Mouse (Mus musculus) left cerebral cortex, adult 2 months (tissue): ENCODE data around the gene Tcp1. TPM values are rescaled to one million over a fixed set of nuclear protein-coding genes. Genes with fewer than 3 reads are reported as not detected.
"Not testable (repeated sequence)": the region's sequence is repeated elsewhere in the genome, so short reads cannot be mapped to it uniquely, and the experiment has no call there.

Source experiments
- DNase-seq, 2 experiments: peaks; one replicate each; pipeline ENCODE4 v3.0.0; 2021 to 2022; ENCODE audit warnings: low spot score in 2 of 2, mixed read lengths in 1 of 2; ENCODE audit errors: extremely low spot score in 1 of 2
- H3K27ac ChIP-seq: fragments of 200-600 bp; 2 replicates; pipeline ENCODE4 v1.8.1; 2022
- H3K4me3 ChIP-seq: fragments of 200-600 bp; 2 replicates; pipeline ENCODE4 v1.8.1; 2022
- CTCF ChIP-seq: fragments of 200-600 bp; IDR thresholded peaks from 2 replicates; pipeline ENCODE4 v1.8.1; 2022; ENCODE audit warnings: antibody characterized with exemption, mild to moderate bottlenecking, moderate library complexity
- intact Hi-C: fragments of 180-260 bp; cut with DNase I; formaldehyde crosslinking; loops from one replicate; pipeline ENCODE4 v1.15.1; 2025
- total RNA-seq, 2 experiments: library from RNA; stranded (reverse); gene quantifications; 2 replicates each; pipeline ENCODE4 v1.2.3; 2021

Gene Tcp1
- total RNA-seq, 2 experiments from 2014 or later, result 193 to 195 TPM

DNA sequence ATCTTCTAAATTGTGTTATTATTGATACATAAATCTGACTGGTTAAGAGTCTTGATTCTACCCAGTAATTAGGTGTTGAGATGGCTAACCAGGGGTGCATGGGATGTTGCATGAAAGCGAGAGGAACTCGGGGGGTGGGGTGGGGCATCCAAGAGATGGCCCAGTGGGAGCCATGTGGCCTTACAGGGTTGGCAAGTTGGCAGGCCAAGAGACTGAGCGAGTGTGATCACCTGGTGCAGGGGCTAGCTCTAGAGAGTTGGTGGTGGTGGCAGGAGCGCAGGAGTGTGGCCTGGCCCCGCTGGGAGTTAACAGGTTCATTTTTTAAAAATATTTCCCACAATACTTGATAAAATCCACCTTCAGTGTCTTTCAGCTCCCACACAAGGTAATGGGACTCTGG lies 17.8 kb upstream of the Tcp1 start:
- DNase-seq, result no peak
- no peak overlapping the region for H3K4me3 ChIP-seq
- TF ChIP-seq CTCF, result no peak
- intact Hi-C loops, result no loop called here
- H3K27ac ChIP-seq, result no peak overlapping the region

DNA sequence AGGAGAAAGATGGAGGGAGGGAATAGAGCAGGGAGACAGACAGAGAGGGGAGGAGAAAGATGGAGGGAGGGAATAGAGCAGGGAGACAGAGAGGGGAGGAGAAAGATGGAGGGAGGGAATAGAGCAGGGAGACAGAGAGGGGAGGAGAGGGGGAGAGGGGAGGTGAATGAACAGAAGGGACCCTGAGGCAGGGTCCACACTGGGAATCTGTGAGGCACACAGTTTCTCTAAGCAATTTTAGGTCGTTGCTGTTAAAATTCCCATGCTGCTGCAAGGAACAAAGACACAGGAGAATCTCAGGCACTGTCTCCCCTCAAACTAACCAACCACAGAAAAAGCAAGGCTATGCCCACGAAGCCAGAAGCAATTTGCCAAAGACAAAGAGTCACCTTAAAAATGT lies 16.9 kb upstream of the Tcp1 start:
- H3K27ac ChIP-seq, DNase-seq, H3K4me3 ChIP-seq, intact Hi-C loops: not testable (repeated sequence)

DNA sequence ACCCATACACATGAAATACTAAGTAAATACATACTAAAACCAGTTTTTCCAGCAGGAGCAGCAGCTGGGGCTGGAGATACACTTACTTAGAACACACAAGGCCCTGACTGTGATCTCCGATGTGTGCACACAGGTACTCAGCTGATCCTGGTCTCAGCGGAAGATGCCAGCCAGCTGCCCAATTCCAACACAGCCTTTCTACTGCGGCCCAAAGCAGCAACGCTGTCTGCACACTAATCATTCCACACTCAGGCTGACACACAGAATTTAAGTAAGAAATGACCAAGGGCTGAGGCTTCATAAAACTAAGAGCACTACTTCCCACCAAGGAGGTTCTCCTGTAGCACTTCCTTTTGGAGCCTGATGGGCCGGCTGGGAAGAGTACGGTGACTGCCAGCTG lies 13.2 kb upstream of the Tcp1 start:
- DNase-seq, result no peak
- Histone ChIP-seq H3K4me3 (no peak overlapping the region), H3K27ac (no peak overlapping the region)
- TF ChIP-seq CTCF, result no peak
- intact Hi-C loops, result no loop called here

- no peak for TF ChIP-seq CTCF
- intact Hi-C loops, result no loop called here
- DNase-seq, result no peak
- Histone ChIP-seq H3K4me3 (no peak overlapping the region), H3K27ac (no peak overlapping the region)
Observed at GRCm38 (mm10) chr17:12903372-12904333, 11.8 kb upstream of the Tcp1 start.

DNA sequence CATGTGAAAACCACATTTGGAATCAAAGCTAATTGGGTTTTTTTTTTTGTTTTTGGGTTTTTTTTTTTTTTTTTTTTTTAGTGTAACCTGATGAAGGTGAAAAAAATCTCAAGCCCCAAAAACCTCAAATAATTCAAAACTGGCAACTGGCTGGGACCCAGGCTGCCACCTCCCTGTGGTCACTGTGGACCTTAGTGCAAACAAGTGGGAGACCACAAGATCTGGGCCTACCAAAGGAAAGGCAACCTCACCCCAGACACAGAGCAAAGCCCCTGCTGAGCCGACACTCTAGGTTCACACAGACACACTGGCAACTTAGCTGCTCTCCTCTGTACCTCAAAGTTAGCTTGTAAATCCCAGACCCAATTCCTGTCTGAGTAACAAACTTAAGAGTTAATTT lies 11.2 kb upstream of the Tcp1 start:
- TF ChIP-seq CTCF, result no peak
- no peak for DNase-seq
- Histone ChIP-seq H3K4me3 (no peak overlapping the region), H3K27ac (no peak overlapping the region)
- intact Hi-C loops, result no loop called here

DNA sequence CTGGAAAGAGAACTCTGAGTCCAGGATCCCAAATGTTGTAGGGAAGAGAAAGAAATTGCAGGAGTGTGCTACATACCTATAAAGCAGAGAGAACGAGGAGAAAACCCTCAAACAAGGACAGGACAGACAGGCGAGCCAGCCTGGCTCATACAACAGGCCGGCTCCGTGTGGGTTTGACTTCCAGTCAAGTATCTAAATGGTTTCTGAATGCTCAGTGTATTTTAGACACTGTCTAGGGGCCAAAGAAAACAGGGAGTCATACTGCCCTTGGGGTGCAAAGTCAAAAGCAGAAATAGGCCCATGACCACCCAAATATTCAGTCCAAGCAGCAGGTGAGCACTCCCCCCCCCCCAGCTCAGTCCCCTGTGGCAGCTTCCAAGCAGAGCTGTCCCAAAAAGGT lies 9.7 kb upstream of the Tcp1 start:
- TF ChIP-seq CTCF, result no peak
- intact Hi-C loops, result no loop called here
- no peak overlapping the region for H3K4me3 ChIP-seq
- DNase-seq, result no peak
- no peak overlapping the region for H3K27ac ChIP-seq

DNA sequence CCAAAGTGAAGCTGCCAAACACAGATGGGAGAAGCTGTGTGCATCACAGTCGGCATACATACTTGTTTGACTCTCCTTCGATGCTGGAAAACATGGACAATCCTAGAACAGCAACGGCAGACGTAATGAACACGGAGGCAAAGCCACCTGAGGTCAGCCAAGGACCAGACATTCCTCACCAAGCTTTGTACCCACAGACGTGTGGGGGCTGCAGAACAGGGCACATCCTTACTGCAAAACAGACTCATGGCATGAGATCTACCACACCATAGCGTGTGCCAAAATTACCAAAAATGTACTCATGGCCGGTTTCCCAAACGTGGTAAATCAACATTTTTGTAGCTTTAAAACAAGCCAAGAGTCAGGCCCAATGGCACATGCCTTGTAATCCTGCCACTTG lies 9.1 kb upstream of the Tcp1 start:
- intact Hi-C loops, result no loop called here
- Histone ChIP-seq H3K4me3 (no peak overlapping the region), H3K27ac (no peak overlapping the region)
- no peak for TF ChIP-seq CTCF
- no peak for DNase-seq

GRCm38 (mm10) chr17:12909361-12910280 lies 5.9 kb upstream of the Tcp1 start, which contains the start of gene Pnldc1:
Gene Pnldc1 (minus strand): TSS chr17:12910230.
- intact Hi-C loops, result no loop called here

GRCm38 (mm10) chr17:12910391-12910790 lies 5.1 kb upstream of the Tcp1 start:
- Histone ChIP-seq H3K4me3 (no peak overlapping the region), H3K27ac (no peak overlapping the region)
- TF ChIP-seq CTCF, result no peak
- DNase-seq, result no peak
- intact Hi-C loops, result no loop called here

More at GRCm38 (mm10) chr17:12909361-12910280, 5.9 kb upstream of the Tcp1 start, which contains the start of gene Pnldc1:
- no peak within 1 kb of the TSS for H3K27ac ChIP-seq
- no peak for DNase-seq
- H3K4me3 ChIP-seq, result no peak within 1 kb of the TSS
- no peak for TF ChIP-seq CTCF

- DNase-seq, result peak; percentile 96 to 99
- H3K4me3 ChIP-seq, result peak within 1 kb of the TSS; percentile 88
- TF ChIP-seq CTCF, result no peak
- peak within 1 kb of the TSS; percentile 92 for H3K27ac ChIP-seq
- intact Hi-C loops, result loop anchor here (1.0 to 2.0 kb wide), 3 partner anchors 35 to 76 kb away; partner anchors contain the start of gene Acat2
Observed at GRCm38 (mm10) chr17:12915881-12916583, 531 bp downstream of the Tcp1 start, which contains the start of gene Mrpl18. Gene Mrpl18 (minus strand): TSS chr17:12916345.
